Mouse (Mus musculus) left cerebral cortex, adult 2 months (tissue): Measurements from ENCODE around the gene Grpr. TPM values are rescaled to one million over a fixed set of nuclear protein-coding genes. Genes with fewer than 3 reads are reported as not detected.

Experiments
- DNase-seq, 2 experiments: peaks; one replicate each; pipeline ENCODE4 v3.0.0; 2021 to 2022; ENCODE audit warnings: low spot score in 2 of 2, mixed read lengths in 1 of 2; ENCODE audit errors: extremely low spot score in 1 of 2
- H3K27ac ChIP-seq: fragments of 200-600 bp; 2 replicates; pipeline ENCODE4 v1.8.1; 2022
- H3K4me3 ChIP-seq: fragments of 200-600 bp; 2 replicates; pipeline ENCODE4 v1.8.1; 2022
- CTCF ChIP-seq: fragments of 200-600 bp; IDR thresholded peaks from 2 replicates; pipeline ENCODE4 v1.8.1; 2022; ENCODE audit warnings: antibody characterized with exemption, mild to moderate bottlenecking, moderate library complexity
- intact Hi-C: fragments of 180-260 bp; cut with DNase I; formaldehyde crosslinking; loops from one replicate; pipeline ENCODE4 v1.15.1; 2025
- long read RNA-seq, 2 experiments: library from polyadenylated mRNA; stranded (forward); transcript quantifications; one replicate each; pipeline ENCODE4 v2.0.0; 2021; ENCODE audit warnings: borderline mapping rate in 2 of 2
- total RNA-seq, 2 experiments: library from RNA; stranded (reverse); gene quantifications; 2 replicates each; pipeline ENCODE4 v1.2.3; 2021

Grpr gene
- total RNA-seq = 1 to 10 TPM; 1.4 to 2.0 TPM
- long read RNA-seq, experiment 1 = 0 reads
- long read RNA-seq, experiment 2 = 0 reads

- DNase-seq = peak; percentile 42 to 44
- TF ChIP-seq CTCF = peak; percentile 65
- Histone ChIP-seq H3K4me3 (no peak within 1 kb of the TSS), H3K27ac (no peak within 1 kb of the TSS)
- intact Hi-C loops = loop anchor here (5.0 kb wide), 1 partner anchor 602 kb away; no protein-coding TSS in a partner anchor
Measured at GRCm38 (mm10) chrX:163549666-163550065, at the start of gene Grpr. TSS of gene Grpr (minus strand) at chrX:163549677.

GRCm38 (mm10) chrX:163560521-163560920 is 11.0 kb upstream of the Grpr start:
- H3K27ac ChIP-seq = no peak overlapping the region
- TF ChIP-seq CTCF = no peak
- DNase-seq = no peak
- H3K4me3 ChIP-seq = no peak overlapping the region
- intact Hi-C loops = no loop called here

DNA sequence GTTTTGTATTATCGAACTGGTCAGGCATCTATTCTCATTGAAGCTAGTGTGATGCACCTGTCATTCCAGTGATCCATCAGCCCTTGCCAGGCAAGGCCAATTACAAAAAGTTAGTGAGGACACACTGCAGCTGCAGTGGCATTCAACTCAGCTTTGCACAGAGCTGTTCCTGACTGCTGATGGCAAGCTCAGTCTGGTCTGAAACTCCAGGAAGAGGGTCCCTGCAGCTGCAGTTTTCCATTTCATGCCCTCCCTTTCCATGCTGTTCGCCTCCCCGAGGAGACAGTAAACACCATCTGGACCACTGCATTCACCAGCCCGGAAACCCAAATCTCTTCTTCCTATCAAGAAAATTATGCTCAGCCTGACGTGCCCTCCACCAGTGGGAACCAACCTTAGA is 2.4 kb downstream of the Grpr start:
- intact Hi-C loops = no loop called here
- no peak overlapping the region for H3K4me3 ChIP-seq
- H3K27ac ChIP-seq = no peak overlapping the region
- no peak for DNase-seq
- no peak for TF ChIP-seq CTCF

DNA sequence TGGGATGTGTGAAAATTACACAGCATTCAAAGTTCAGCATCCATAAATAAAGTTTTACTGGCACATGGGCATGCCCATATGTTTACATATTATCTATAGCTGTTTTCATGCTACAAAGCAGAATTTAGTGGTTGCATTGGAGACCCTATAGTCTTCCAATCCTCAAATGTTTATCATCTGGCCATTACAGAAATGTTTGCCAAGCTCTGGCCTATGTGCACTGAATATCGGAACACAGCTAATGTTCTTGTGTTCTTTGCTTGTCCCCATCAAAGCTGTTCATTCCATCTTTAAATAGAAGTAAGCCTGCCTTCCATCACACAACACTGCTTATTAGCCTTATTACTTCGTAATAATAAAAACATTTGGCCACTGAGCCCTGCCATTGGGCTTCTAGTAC is 16.6 kb downstream of the Grpr start:
- DNase-seq = no peak
- intact Hi-C loops = no loop called here
- TF ChIP-seq CTCF = no peak
- Histone ChIP-seq H3K27ac (no peak overlapping the region), H3K4me3 (no peak overlapping the region)

- DNase-seq = no peak
- Histone ChIP-seq H3K4me3 (no peak overlapping the region), H3K27ac (no peak overlapping the region)
- intact Hi-C loops = no loop called here
- no peak for TF ChIP-seq CTCF
Measured at GRCm38 (mm10) chrX:163518963-163519541, 30.4 kb downstream of the Grpr start.

GRCm38 (mm10) chrX:163511766-163512165 is 37.7 kb downstream of the Grpr start:
- intact Hi-C loops = no loop called here
- no peak overlapping the region for H3K4me3 ChIP-seq
- no peak overlapping the region for H3K27ac ChIP-seq
- no peak for DNase-seq
- TF ChIP-seq CTCF = no peak

DNA sequence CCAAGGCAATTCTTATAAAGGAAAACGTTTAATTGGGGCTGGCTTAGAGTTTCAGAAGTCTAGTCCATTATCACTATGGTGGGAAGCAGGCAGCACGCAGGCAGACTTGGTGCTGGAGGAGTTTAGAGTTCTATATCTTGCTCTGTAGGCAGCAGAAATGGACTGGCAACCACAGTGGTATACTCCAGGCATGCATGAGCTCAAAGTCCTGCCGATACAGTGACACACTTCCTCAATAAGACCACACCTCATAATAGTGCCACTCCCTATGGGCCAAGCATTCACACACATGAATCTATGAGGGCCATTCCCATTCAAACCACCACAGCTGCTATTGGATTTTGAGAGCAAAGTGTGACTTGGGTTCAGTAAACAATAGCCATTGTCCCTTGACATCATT is 47.4 kb downstream of the Grpr start:
- TF ChIP-seq CTCF = no peak
- no peak overlapping the region for H3K4me3 ChIP-seq

More for the DNA sequence above, 47.4 kb downstream of the Grpr start:
- intact Hi-C loops = no loop called here
- H3K27ac ChIP-seq = no peak overlapping the region
- DNase-seq = no peak

Other genes starting within 250 kb of the Grpr start
- gene Rnf138rt1, start 211.7 kb upstream of the Grpr start, total RNA-seq = under 1 TPM; 0.58 to 0.77 TPM